Comparison of ENCODE assay signal across 9 mouse cellular contexts in genomic region chr3:86328531-86328930, GRCm38 (mm10).
DNase-seq lines count a peak whose midpoint lies in the region; ATAC-seq and TF ChIP-seq lines count a peak whose summit lies in the region.
"Had no signal": no experiment of that assay in that cellular context is flagged by ENCODE, and none has a peak within 500 bp of the region (broad histone marks: within the 10 kb centered on the region; RNA-seq: fewer than 3 reads in every experiment).

No protein-coding gene starts in this region.

- ATAC-seq in CD4-positive, CD25-positive, alpha-beta regulatory T cell, adult 4 months: no peak
- ATAC-seq in megakaryocyte, adult 5-6 weeks (ENCODE audit: poor library complexity, severe bottlenecking): no peak

- DNase-seq in CD4-positive, CD25-positive, alpha-beta regulatory T cell, adult 2 months (ENCODE audit: low read depth, low spot score): peak; percentile 35
- DNase-seq in kidney, adult 9 months: peak; percentile 17
- DNase-seq in kidney, adult 2 months: no peak
- DNase-seq in right cerebral cortex, postnatal 4 days: peak; percentile 54
- DNase-seq in right cerebral cortex, postnatal 25 days: no peak
- peak; percentile 39 for DNase-seq in splenic B cell, adult 2 months (ENCODE audit: low read depth, low spot score)

- no peak overlapping the region for H3K27ac ChIP-seq in kidney, adult 2 months (ENCODE audit: insufficient read depth, low read depth, low read length)
- H3K27ac ChIP-seq: neural tube, embryonic 12.5 days had no signal

- TF ChIP-seq POLR2A in kidney, adult 2 months (IDR thresholded peaks at IDR 0.05; ENCODE audit: low read depth, low read length): no peak

- 53% methylated on average over 1 of the region's 1 CpGs for WGBS in kidney, adult 2 months

- TF ChIP-seq CTCF in kidney, adult 2 months (conservative IDR thresholded peaks at IDR 0.05; ENCODE audit: insufficient read depth, insufficient read length, low read depth, low read length): no peak

- no peaks in the 10 kb centered on the region for H3K4me1 ChIP-seq in kidney, adult 2 months (ENCODE audit: control insufficient read depth, insufficient read depth, low read length)
- H3K4me1 ChIP-seq: neural tube, embryonic 12.5 days had no signal

- H3K27me3 ChIP-seq in kidney, adult 2 months (replicated peaks; ENCODE audit: control insufficient read depth, insufficient read depth, low read length): no peaks in the 10 kb centered on the region
- H3K27me3 ChIP-seq in splenic B cell, adult 2 months (ENCODE audit: control insufficient read depth, insufficient read depth, low read length, poor library complexity, severe bottlenecking): no peaks in the 10 kb centered on the region
- H3K27me3 ChIP-seq: neural tube, embryonic 12.5 days had no signal

- no peak overlapping the region for H3K4me3 ChIP-seq in kidney, adult 2 months (ENCODE audit: insufficient read depth, low read depth, low read length)
- H3K4me3 ChIP-seq: neural tube, embryonic 12.5 days had no signal

- H3K36me3 ChIP-seq in kidney, adult 2 months (ENCODE audit: control insufficient read depth, insufficient read depth, low read length): peaks cover 5% of the 10 kb centered on the region
- no peaks in the 10 kb centered on the region for H3K36me3 ChIP-seq in splenic B cell, adult 2 months (ENCODE audit: control insufficient read depth, insufficient read depth, low read length, poor library complexity, severe bottlenecking)
- H3K36me3 ChIP-seq: neural tube, embryonic 12.5 days had no signal

Comparison
In these comparisons a context has a peak if more than half of its experiments do, and no peak if none do; other contexts are left out.
1. DNase-seq: peak in CD4-positive, CD25-positive, alpha-beta regulatory T cell, adult 2 months (single experiment), kidney, adult 9 months (single experiment), right cerebral cortex, postnatal 4 days (single experiment) and splenic B cell, adult 2 months (single experiment); none in kidney, adult 2 months (single experiment) and right cerebral cortex, postnatal 25 days (single experiment).